Mouse (Mus musculus): ENCODE data around the gene Agfg2. TPM values are rescaled to one million over a fixed set of nuclear protein-coding genes. Genes with fewer than 3 reads are reported as not detected.
"Not testable (repeated sequence)": the region's sequence is repeated elsewhere in the genome, so short reads cannot be mapped to it uniquely, and the experiment has no call there.

The Agfg2 gene
- polyA plus RNA-seq (2014; fragmentation: Nextera tagmentation; extraction: Ambion mirVana), result 11.8 and 12.2 TPM in 2 replicates

- Histone ChIP-seq H3K36me3 (replicated peaks; ENCODE audit: control insufficient read depth, insufficient read depth) (no peaks in the 10 kb centered on the region), H3K27ac (peak within 1 kb of the TSS; percentile 81; the same call in 1 of the 2 replicates), H3K9ac (peak within 1 kb of the TSS; percentile 75), H3K4me2 (replicated peaks) (peak within 1 kb of the TSS; percentile 81), H3K27me3 (ENCODE audit: control insufficient read depth, insufficient read depth, low read length) (no peaks in the 10 kb centered on the region), H3K4me3 (replicated peaks; ENCODE audit: low read length) (peak within 1 kb of the TSS; percentile 70), H3K9me3 (ENCODE audit: control insufficient read depth, low read length) (no peaks in the 10 kb centered on the region), H3K4me1 (replicated peaks; ENCODE audit: control insufficient read depth, insufficient read depth, low read length) (peaks cover 17% of the 10 kb centered on the region)
- ATAC-seq (ENCODE audit: low FRiP score), result peak; percentile 99
- DNase-seq (ENCODE audit: low spot score), result peak; percentile 97
- under 1% methylated on average over 62 of the region's 62 CpGs for WGBS
Observed at GRCm38 (mm10) chr5:137684294-137685123, at the start of gene Agfg2. Gene Agfg2, minus strand, starts transcription at chr5:137684726.

DNA sequence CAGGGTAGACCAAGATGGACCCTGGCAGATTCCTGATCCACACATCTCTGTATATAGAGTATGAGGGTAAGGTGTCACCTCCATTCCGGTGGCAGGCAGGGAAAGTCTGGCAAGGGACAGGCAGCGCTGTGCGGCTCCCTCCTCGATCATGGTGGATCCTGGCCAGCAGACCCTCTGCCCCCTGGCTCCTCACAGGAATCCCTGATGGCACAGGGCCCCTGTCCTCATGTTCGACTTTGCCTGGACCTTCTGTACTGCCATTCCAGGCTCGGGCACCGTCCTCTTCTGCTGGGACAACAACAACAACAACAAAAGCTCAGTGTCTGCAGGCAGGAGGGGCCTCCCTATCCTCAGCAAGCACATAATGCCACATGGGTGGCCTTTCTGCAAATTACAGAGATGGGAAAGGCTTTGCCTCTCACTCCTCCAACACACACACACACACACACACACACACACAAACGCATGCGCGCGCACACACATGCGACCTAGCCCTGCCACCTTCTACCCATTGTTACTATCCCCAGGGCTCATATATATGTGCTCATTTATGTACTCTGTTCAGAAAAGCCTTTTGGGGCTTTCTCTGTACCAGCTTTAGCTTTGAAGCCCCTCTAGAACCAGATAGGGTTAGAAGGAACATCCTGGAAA lies 49.2 kb upstream of the Agfg2 start:
- H3K4me3 ChIP-seq (replicated peaks; ENCODE audit: low read length), result peak overlapping the region; percentile 30
- peak; percentile 73 for DNase-seq (ENCODE audit: low spot score)

GRCm38 (mm10) chr5:137726767-137727166 lies 42.2 kb upstream of the Agfg2 start:
- Histone ChIP-seq H3K4me2 (replicated peaks) (no peak overlapping the region), H3K36me3 (replicated peaks; ENCODE audit: control insufficient read depth, insufficient read depth) (peaks cover 24% of the 10 kb centered on the region), H3K27ac (no peak overlapping the region), H3K4me3 (replicated peaks; ENCODE audit: low read length) (no peak overlapping the region), H3K9me3 (ENCODE audit: control insufficient read depth, low read length) (no peaks in the 10 kb centered on the region), H3K4me1 (replicated peaks; ENCODE audit: control insufficient read depth, insufficient read depth, low read length) (peaks cover 8% of the 10 kb centered on the region; the same call in 1 of the 2 replicates), H3K9ac (no peak overlapping the region), H3K27me3 (ENCODE audit: control insufficient read depth, insufficient read depth, low read length) (no peaks in the 10 kb centered on the region)
- WGBS, result 71% methylated on average over 6 of the region's 6 CpGs
- ATAC-seq (ENCODE audit: low FRiP score) (no peak), DNase-seq (ENCODE audit: low spot score) (no peak)

More for the DNA sequence above, 49.2 kb upstream of the Agfg2 start:
- Histone ChIP-seq H3K4me1 (replicated peaks; ENCODE audit: control insufficient read depth, insufficient read depth, low read length) (peaks cover 59% of the 10 kb centered on the region), H3K9me3 (ENCODE audit: control insufficient read depth, low read length) (no peaks in the 10 kb centered on the region), H3K9ac (peak overlapping the region; percentile 52), H3K4me2 (replicated peaks) (peak overlapping the region; percentile 74), H3K36me3 (replicated peaks; ENCODE audit: control insufficient read depth, insufficient read depth) (peaks cover 76% of the 10 kb centered on the region), H3K27ac (peak overlapping the region; percentile 99), H3K27me3 (ENCODE audit: control insufficient read depth, insufficient read depth, low read length) (no peaks in the 10 kb centered on the region)
- ATAC-seq (ENCODE audit: low FRiP score), result peak; percentile 73
- WGBS, result 21% methylated on average over 12 of the region's 12 CpGs

GRCm38 (mm10) chr5:137723840-137724239 lies 39.3 kb upstream of the Agfg2 start:
- ATAC-seq (ENCODE audit: low FRiP score) (no peak), DNase-seq (ENCODE audit: low spot score) (no peak)
- no peak overlapping the region for H3K4me3 ChIP-seq (replicated peaks; ENCODE audit: low read length)
- no peaks in the 10 kb centered on the region for H3K4me1 ChIP-seq (replicated peaks; ENCODE audit: control insufficient read depth, insufficient read depth, low read length)
- no peaks in the 10 kb centered on the region for H3K9me3 ChIP-seq (ENCODE audit: control insufficient read depth, low read length)
- no peak overlapping the region for H3K9ac ChIP-seq
- peaks cover 2% of the 10 kb centered on the region; the same call in 1 of the 2 replicates for H3K36me3 ChIP-seq (replicated peaks; ENCODE audit: control insufficient read depth, insufficient read depth)
- H3K27me3 ChIP-seq (ENCODE audit: control insufficient read depth, insufficient read depth, low read length), result no peaks in the 10 kb centered on the region
- WGBS, result 88% methylated on average over 5 of the region's 5 CpGs
- H3K27ac ChIP-seq, result no peak overlapping the region
- no peak overlapping the region for H3K4me2 ChIP-seq (replicated peaks)

GRCm38 (mm10) chr5:137720558-137721164 lies 36.1 kb upstream of the Agfg2 start:
- not testable (repeated sequence) for DNase-seq (ENCODE audit: low spot score); H3K27me3 ChIP-seq (ENCODE audit: control insufficient read depth, insufficient read depth, low read length); H3K4me1 ChIP-seq (replicated peaks; ENCODE audit: control insufficient read depth, insufficient read depth, low read length); H3K36me3 ChIP-seq (replicated peaks; ENCODE audit: control insufficient read depth, insufficient read depth); H3K27ac ChIP-seq; H3K9ac ChIP-seq; H3K9me3 ChIP-seq (ENCODE audit: control insufficient read depth, low read length); ATAC-seq (ENCODE audit: low FRiP score); H3K4me3 ChIP-seq (replicated peaks; ENCODE audit: low read length)
- H3K4me2 ChIP-seq (replicated peaks), result peak overlapping the region; percentile 30
- 32% methylated on average over 9 of the region's 16 CpGs for WGBS

- Histone ChIP-seq H3K4me2 (replicated peaks) (no peak overlapping the region), H3K9me3 (ENCODE audit: control insufficient read depth, low read length) (no peaks in the 10 kb centered on the region), H3K4me3 (replicated peaks; ENCODE audit: low read length) (no peak overlapping the region), H3K27me3 (ENCODE audit: control insufficient read depth, insufficient read depth, low read length) (no peaks in the 10 kb centered on the region), H3K9ac (no peak overlapping the region), H3K27ac (no peak overlapping the region), H3K36me3 (replicated peaks; ENCODE audit: control insufficient read depth, insufficient read depth) (no peaks in the 10 kb centered on the region), H3K4me1 (replicated peaks; ENCODE audit: control insufficient read depth, insufficient read depth, low read length) (no peaks in the 10 kb centered on the region)
- DNase-seq (ENCODE audit: low spot score), result no peak
- ATAC-seq (ENCODE audit: low FRiP score), result no peak
- WGBS, result 89% methylated on average over 6 of the region's 6 CpGs
Observed at GRCm38 (mm10) chr5:137719088-137719487, 34.6 kb upstream of the Agfg2 start.

GRCm38 (mm10) chr5:137718020-137718790 lies 33.7 kb upstream of the Agfg2 start:
- 68% methylated on average over 8 of the region's 8 CpGs for WGBS
- ATAC-seq (ENCODE audit: low FRiP score), result no peak
- H3K9ac ChIP-seq, result no peak overlapping the region
- no peak overlapping the region for H3K4me2 ChIP-seq (replicated peaks)
- H3K27me3 ChIP-seq (ENCODE audit: control insufficient read depth, insufficient read depth, low read length), result no peaks in the 10 kb centered on the region
- no peaks in the 10 kb centered on the region for H3K9me3 ChIP-seq (ENCODE audit: control insufficient read depth, low read length)
- H3K36me3 ChIP-seq (replicated peaks; ENCODE audit: control insufficient read depth, insufficient read depth), result no peaks in the 10 kb centered on the region
- H3K4me3 ChIP-seq (replicated peaks; ENCODE audit: low read length), result no peak overlapping the region
- no peak overlapping the region for H3K27ac ChIP-seq
- H3K4me1 ChIP-seq (replicated peaks; ENCODE audit: control insufficient read depth, insufficient read depth, low read length), result no peaks in the 10 kb centered on the region
- DNase-seq (ENCODE audit: low spot score), result no peak

GRCm38 (mm10) chr5:137715685-137716084 lies 31.2 kb upstream of the Agfg2 start:
- WGBS, result 80% methylated on average over 8 of the region's 8 CpGs
- H3K4me2 ChIP-seq (replicated peaks), result no peak overlapping the region
- H3K4me3 ChIP-seq (replicated peaks; ENCODE audit: low read length), result no peak overlapping the region
- H3K27me3 ChIP-seq (ENCODE audit: control insufficient read depth, insufficient read depth, low read length), result no peaks in the 10 kb centered on the region
- H3K27ac ChIP-seq, result no peak overlapping the region
- H3K36me3 ChIP-seq (replicated peaks; ENCODE audit: control insufficient read depth, insufficient read depth), result no peaks in the 10 kb centered on the region
- no peaks in the 10 kb centered on the region for H3K4me1 ChIP-seq (replicated peaks; ENCODE audit: control insufficient read depth, insufficient read depth, low read length)
- H3K9ac ChIP-seq, result no peak overlapping the region
- H3K9me3 ChIP-seq (ENCODE audit: control insufficient read depth, low read length), result no peaks in the 10 kb centered on the region
- ATAC-seq (ENCODE audit: low FRiP score) (no peak), DNase-seq (ENCODE audit: low spot score) (no peak)

Data from hindbrain, embryonic 14.5 days (tissue).